Mouse (Mus musculus) T-helper 17 cell (primary cell): Measurements from ENCODE around the gene AI464131.

ENCODE experiments used
- in situ Hi-C, 2 experiments: fragments of 300-600 bp; cut with MboI, MseI; formaldehyde crosslinking; loops; 1 replicate in 1 of 2; 2 replicates in 1 of 2; pipeline ENCODE4 v1.15.1; 2025; ENCODE audit warnings: high pct_unique_total_duplicates in 2 of 2

AI464131 gene

GRCm38 (mm10) chr4:41505131-41505551 is 2.3 kb upstream of the AI464131 start:
- in situ Hi-C loops: no loop called here

- in situ Hi-C loops: no loop called here
Measured at GRCm38 (mm10) chr4:41504325-41504724, 1.4 kb upstream of the AI464131 start.

DNA sequence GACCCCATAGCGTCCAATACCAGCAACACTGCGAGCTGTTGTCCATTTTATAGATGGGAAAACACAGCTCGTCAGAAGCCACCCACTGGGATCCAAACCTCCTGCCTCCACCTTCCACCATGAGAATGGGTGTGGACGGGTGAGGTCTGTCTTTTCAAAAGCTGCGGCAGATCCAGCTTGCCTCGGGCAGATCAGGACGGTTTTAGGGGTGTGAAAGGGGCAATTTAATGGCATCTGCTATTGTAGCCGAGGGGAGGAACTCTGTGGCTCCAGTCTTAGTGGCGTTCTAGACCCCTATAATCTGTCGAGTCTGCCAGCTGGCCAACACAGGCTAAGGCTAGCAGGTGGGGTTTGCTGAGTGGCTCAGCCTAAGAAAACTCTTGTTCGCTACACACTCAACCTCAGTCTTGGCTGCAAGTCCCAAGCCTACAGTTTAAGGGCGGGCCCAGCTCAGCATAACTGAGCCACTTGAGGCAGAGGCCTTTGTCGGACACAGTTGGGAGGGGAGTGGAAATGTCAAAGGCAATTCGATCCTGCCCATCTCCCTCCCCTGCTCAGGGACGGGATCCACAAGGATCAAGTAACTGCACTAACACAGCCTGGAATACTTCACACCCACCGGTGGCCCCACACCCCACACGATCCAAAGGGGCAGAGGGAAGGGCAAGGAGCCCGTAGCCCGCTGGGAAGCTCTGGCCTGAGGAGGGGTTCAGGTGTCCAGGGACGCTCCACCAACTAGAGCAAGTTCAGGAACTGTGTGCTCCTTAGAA is 520 bp downstream of the AI464131 start:
- in situ Hi-C loops: no loop called here

DNA sequence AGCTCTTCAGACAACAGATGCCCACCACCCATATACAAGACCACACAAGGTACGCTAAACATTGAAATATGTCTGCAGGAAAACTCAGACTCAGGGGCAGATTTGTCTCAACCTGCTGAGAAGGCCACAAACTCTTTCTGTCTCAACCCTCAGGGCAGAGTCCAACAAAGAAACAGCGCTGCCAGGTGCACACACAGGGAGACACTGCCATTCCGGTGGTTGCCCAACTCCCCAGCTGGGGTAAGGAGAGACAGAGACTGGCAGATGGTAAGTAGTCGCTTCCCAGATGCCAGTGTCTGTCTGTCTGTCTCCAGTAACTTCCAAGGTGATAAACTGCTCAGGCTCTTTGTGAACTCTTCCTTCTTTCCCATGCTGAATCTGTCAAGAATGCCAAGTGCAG is 2.1 kb downstream of the AI464131 start:
- in situ Hi-C loops: no loop called here

- in situ Hi-C loops: no loop called here
Measured at GRCm38 (mm10) chr4:41499619-41500018, 3.3 kb downstream of the AI464131 start.

GRCm38 (mm10) chr4:41498921-41499391 is 3.9 kb downstream of the AI464131 start:
- in situ Hi-C loops: no loop called here

DNA sequence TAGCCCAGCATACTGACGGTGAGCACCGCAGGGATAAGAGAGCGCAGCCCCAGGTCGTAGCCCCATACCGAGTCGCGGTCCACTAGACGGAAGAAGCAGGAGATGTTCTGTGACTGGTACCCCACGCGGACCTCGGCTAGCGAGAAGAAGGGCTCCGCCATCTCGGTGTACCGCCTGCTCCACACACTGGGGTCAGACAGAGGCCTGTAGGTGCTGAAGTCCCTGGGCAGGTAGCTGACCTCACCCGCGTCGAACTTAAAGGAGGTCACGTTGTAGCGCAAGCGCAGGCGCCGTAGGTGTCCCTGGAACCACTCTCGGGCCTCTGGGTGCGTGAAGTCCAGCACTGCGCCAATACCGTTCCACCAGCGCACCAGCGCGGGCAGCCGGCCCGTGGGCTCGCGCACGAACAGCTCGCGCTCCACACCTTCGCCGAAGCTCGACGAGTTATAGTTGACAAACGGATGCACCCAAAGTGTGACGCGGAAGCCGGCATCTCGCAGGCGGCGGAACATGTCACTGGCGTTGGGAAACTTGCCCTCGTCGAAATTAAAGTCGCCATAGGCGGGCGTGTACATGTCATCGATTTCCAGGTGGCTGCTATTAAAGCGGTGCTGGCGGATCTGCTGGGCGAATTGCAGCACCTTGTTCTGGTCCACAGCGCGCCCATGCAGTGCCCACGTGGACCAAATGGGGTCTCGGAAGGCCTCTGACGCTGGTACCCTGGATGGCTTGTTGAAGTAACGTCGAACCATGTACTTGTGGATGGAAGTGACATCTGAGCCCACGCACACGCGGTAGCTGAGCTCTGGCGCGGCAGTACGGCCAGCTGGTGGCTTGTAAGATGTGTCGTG is 4.7 kb downstream of the AI464131 start:
- in situ Hi-C loops: no loop called here

DNA sequence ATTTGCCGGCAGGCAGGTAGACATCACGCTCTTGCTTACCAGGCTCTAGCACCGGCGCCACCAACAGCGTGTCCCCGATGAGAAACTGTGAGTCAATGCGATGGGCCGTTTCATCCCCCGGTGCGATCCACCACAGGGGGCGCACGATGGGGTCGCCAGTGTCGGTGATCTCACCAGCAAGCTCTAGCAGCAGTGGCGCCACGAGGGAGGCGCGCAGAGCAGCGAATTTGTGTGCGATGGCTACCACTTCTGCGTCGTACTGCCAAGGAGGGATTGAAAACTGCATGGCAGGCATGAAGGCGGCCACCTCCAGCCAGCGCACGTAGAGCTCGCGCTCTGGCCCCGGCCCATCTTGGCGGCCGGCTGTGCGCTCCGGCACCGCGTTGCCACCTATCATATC is 5.3 kb downstream of the AI464131 start:
- in situ Hi-C loops: no loop called here

- in situ Hi-C loops: no loop called here
Measured at GRCm38 (mm10) chr4:41497046-41497445, 5.8 kb downstream of the AI464131 start.

- in situ Hi-C loops: no loop called here
Measured at GRCm38 (mm10) chr4:41495850-41496249, 7.0 kb downstream of the AI464131 start.

- in situ Hi-C loops: no loop called here
Measured at GRCm38 (mm10) chr4:41495076-41495475, 7.8 kb downstream of the AI464131 start.

- in situ Hi-C loops: no loop called here
Measured at GRCm38 (mm10) chr4:41494378-41494777, 8.5 kb downstream of the AI464131 start.

DNA sequence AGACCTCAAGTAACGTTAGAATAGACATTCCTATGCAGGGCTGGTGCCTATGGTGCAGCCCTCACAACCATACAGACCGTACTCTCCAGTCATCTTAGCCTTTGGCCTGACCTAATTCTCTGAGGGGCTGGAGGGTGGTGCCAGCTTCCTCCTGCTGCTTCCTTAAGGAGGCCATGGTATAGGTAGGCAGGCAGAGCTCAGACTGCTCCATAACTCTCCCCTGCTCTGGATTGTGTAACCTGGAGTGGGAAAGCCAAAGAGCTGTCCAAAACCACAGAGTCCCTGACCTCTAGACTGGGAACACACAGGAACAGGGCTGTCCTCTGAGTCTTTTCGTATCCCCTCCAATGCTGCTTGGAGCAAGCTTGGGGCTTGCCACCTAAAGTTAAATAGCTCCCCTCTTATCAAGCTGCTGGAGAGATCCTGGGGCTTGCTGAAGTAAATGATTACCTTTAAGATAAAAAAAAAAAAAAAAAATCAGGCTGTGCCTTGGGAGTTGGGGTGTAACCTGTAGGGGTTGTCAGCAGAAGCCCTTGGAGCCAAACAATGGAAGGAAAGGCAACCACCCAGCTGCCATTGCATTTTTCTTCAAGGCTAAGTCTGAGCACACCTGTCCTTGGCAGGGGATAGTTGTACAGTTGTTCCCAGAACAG is 9.3 kb downstream of the AI464131 start:
- in situ Hi-C loops: no loop called here

DNA sequence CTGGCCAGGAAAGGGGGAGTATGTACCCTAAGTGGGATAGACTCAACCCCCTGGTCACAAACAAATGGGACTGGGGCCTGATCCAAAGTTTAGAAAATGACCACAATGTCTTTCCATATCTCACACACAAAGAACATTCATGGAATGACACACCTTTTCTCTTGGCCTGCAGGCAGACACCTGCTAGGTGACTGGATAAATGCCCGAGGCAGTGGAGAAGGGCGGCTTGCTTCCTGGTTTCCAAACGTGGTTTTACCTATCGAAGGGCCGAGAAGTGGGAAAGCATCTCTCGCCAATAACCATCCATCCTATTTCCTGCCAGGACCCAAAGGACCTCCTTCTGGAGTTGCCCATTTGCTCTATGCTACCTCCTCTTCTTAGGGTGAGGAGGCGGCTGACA is 9.9 kb downstream of the AI464131 start:
- in situ Hi-C loops: no loop called here

DNA sequence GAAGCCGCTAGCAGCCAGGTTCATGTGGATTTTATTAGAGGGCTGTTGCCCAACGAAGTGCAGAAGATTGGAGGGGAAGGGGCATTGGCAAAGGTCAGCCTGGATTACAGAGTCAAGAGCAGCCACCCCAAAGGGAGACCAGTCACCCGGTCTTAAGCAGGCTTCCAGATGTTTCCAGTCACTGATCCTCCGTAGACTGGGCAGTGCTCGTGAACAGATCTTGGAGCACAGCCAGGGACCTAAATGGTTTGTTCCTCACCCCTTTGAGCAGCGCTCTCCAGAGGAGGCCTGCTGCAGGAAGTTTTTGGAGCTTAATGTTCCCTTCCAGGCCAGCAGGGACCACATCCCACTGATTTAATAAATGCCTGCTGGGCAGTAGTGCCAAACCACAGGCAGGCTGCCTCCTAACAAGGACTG is 21.3 kb downstream of the AI464131 start:
- in situ Hi-C loops: no loop called here

GRCm38 (mm10) chr4:41480254-41480653 is 22.6 kb downstream of the AI464131 start:
- in situ Hi-C loops: no loop called here

- in situ Hi-C loops: no loop called here
Measured at GRCm38 (mm10) chr4:41479456-41479804, 23.4 kb downstream of the AI464131 start.

DNA sequence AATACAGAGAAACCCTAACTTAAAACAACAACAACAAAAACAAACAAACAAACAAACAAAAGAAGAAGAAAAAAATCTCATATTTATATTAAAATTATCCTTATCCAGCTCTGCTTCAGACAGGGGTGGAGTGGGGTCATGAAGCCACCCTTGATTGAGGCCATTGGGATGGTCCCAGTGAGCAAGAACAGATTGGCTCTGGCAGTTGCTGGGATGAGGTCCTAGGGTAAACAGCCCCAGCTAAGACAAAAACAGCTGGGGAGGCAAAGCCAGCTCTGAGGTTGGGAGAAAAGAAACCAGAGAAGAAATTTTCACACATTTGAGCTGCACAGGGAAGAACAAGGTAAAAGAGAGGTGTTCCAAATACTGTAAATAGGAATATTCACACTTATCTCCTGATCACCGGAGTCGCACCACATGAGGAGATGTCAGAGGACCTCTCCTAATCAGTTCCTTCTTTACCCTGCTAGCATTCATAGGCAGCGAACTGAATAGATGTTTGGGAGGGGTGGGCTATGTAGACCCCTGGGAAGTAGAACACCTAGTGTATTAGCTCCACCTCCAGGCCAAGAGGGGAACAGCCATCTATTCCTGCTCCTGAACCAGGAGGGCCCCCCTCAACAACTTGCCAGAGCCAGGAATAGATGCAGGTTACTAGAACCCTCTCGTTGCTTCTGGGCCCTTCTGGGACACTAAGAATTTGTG is 24.0 kb downstream of the AI464131 start:
- in situ Hi-C loops: no loop called here

GRCm38 (mm10) chr4:41477648-41478160 is 25.2 kb downstream of the AI464131 start:
- in situ Hi-C loops: no loop called here

GRCm38 (mm10) chr4:41471384-41471689 is 31.5 kb downstream of the AI464131 start:
- in situ Hi-C loops: no loop called here

GRCm38 (mm10) chr4:41470684-41471383 is 32.0 kb downstream of the AI464131 start:
- in situ Hi-C loops: no loop called here
